Mouse (Mus musculus): ENCODE measurements around the gene Trpm4. TPM values are rescaled to one million over a fixed set of nuclear protein-coding genes. Genes with fewer than 3 reads are reported as not detected.

The Trpm4 gene
- total and polyA plus RNA-seq, 3 experiments: 9.3 to 17.6 (median 12.0) TPM

DNA sequence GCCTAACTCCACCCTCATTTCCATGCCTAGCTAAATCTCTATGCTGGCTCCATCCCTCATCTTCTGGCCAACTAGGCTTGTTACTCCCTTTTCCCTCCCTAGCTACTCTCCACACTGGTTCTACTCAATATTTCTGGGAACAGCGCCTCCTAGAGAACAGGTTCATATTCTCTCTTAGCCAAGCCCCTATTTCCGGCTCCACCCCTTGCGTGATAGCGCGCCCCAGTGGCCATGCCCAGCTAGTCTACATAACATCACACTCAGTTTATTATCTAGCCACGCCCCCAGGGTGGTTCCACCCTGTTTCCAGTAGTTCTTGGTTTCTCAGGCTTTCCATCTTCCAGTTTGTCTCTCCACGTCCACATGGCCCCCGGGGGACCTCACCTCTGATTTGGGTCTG lies 7.7 kb upstream of the Trpm4 start (continued):
- no peak for TF ChIP-seq MAX (IDR thresholded peaks at IDR 0.05; ENCODE audit: low read length)
- peak; percentile 66; the same call in 1 of the 2 replicates for TF ChIP-seq TCF12 (IDR thresholded peaks at IDR 0.05; ENCODE audit: low read depth, low read length)
- no peak for TF ChIP-seq ZNF384 (IDR thresholded peaks at IDR 0.05; ENCODE audit: low read depth, low read length)
- TF ChIP-seq MXI1 (IDR thresholded peaks at IDR 0.05; ENCODE audit: low read depth, low read length): no peak
- TF ChIP-seq MYC (IDR thresholded peaks at IDR 0.05; ENCODE audit: low read depth, low read length): no peak
- peak; percentile 50; the same call in 1 of the 2 replicates for TF ChIP-seq MEF2A (IDR thresholded peaks at IDR 0.05; ENCODE audit: borderline replicate concordance, low read depth, low read length)
- peak; percentile 45; the same call in 1 of the 2 replicates for TF ChIP-seq SIN3A (IDR thresholded peaks at IDR 0.05; ENCODE audit: low read length)
- TF ChIP-seq SMC3 (IDR thresholded peaks at IDR 0.05; ENCODE audit: low read depth, low read length): peak; percentile 69

GRCm38 (mm10) chr7:45340669-45341068 lies 7.1 kb upstream of the Trpm4 start:
- Histone ChIP-seq H3K79me2 (replicated peaks; ENCODE audit: control insufficient read depth, extremely low read depth, insufficient read depth, poor library complexity, severe bottlenecking) (no peaks in the 10 kb centered on the region), H3K9ac (ENCODE audit: insufficient read depth, low read depth) (no peak overlapping the region), H3K27me3 (replicated peaks) (peaks cover 59% of the 10 kb centered on the region), H3K4me1 (ENCODE audit: control insufficient read depth in 1 of 2, insufficient read depth in 2 of 2) (peaks cover 32 to 55% of the 10 kb centered on the region in 2 experiments), H3K4me2 (ENCODE audit: insufficient read depth, low read depth, poor library complexity, severe bottlenecking) (peak overlapping the region; percentile 86), H3K4me3 (replicated peaks in 1 of 3; ENCODE audit: low read depth in 2 of 3, low read length in 2 of 3, poor library complexity in 1 of 3) (peak overlapping the region in 1 of 3 experiments; percentile 43), H3K36me3 (replicated peaks in 1 of 2; ENCODE audit: control insufficient read depth in 1 of 2, insufficient read depth in 1 of 2, low read length in 1 of 2) (no peaks in the 10 kb centered on the region), H3K27ac (ENCODE audit: insufficient read depth, low read depth) (no peak overlapping the region), H3K9me3 (replicated peaks; ENCODE audit: low read length) (peaks cover 2% of the 10 kb centered on the region)
- dilution Hi-C loops (cut with MboI; ENCODE audit: extremely low pct_ligation_motif_present, extremely low pct_unique_long_range_greater_than_20kb, low sequenced_read_pairs): no loop called here
- DNase-seq (ENCODE audit: extremely low read depth): peak; percentile 24
- in situ Hi-C loops (cut with MboI; ENCODE audit: low pct_ligation_motif_present, low pct_unique_long_range_greater_than_20kb, low sequenced_read_pairs): no loop called here
- no peak for TF ChIP-seq ZMIZ1 (IDR thresholded peaks at IDR 0.05; ENCODE audit: low read depth, low read length)
- TF ChIP-seq POLR2AphosphoS2 (IDR thresholded peaks at IDR 0.05; ENCODE audit: low read depth, low read length): no peak
- no peak for TF ChIP-seq GABPA (IDR thresholded peaks at IDR 0.05; ENCODE audit: insufficient replicate concordance, low read depth, low read length)
- TF ChIP-seq MAZ (IDR thresholded peaks at IDR 0.05; ENCODE audit: low read depth, low read length): no peak
- TF ChIP-seq MAFK (IDR thresholded peaks at IDR 0.05; ENCODE audit: insufficient replicate concordance, low read length): no peak
- no peak for TF ChIP-seq MEF2A (IDR thresholded peaks at IDR 0.05; ENCODE audit: borderline replicate concordance, low read depth, low read length)
- TF ChIP-seq ZKSCAN1 (IDR thresholded peaks at IDR 0.05; ENCODE audit: borderline replicate concordance, low read depth, low read length): no peak
- TF ChIP-seq TCF12 (IDR thresholded peaks at IDR 0.05; ENCODE audit: low read depth, low read length): no peak
- no peak for TF ChIP-seq CTCF (conservative IDR thresholded peaks at IDR 0.05 in 1 of 2, IDR thresholded peaks at IDR 0.05 in 1 of 2; ENCODE audit: low read depth in 2 of 2, low read length in 2 of 2)
- no peak for TF ChIP-seq RCOR1 (conservative IDR thresholded peaks at IDR 0.05; ENCODE audit: low read depth, low read length)

GRCm38 (mm10) chr7:45340066-45340442 lies 6.5 kb upstream of the Trpm4 start:
- in situ Hi-C loops (cut with MboI; ENCODE audit: low pct_ligation_motif_present, low pct_unique_long_range_greater_than_20kb, low sequenced_read_pairs): no loop called here
- Histone ChIP-seq H3K9me3 (replicated peaks; ENCODE audit: low read length) (peaks cover 2% of the 10 kb centered on the region), H3K9ac (ENCODE audit: insufficient read depth, low read depth) (peak overlapping the region; percentile 1; the same call in 1 of the 2 replicates), H3K79me2 (replicated peaks; ENCODE audit: control insufficient read depth, extremely low read depth, insufficient read depth, poor library complexity, severe bottlenecking) (no peaks in the 10 kb centered on the region), H3K36me3 (replicated peaks in 1 of 2; ENCODE audit: control insufficient read depth in 1 of 2, insufficient read depth in 1 of 2, low read length in 1 of 2) (no peaks in the 10 kb centered on the region), H3K4me2 (ENCODE audit: insufficient read depth, low read depth, poor library complexity, severe bottlenecking) (peak overlapping the region; percentile 86), H3K27me3 (replicated peaks) (peaks cover 65% of the 10 kb centered on the region), H3K4me3 (replicated peaks in 1 of 3; ENCODE audit: low read depth in 2 of 3, low read length in 2 of 3, poor library complexity in 1 of 3) (peak overlapping the region; percentile 1 to 60 (median 42)), H3K4me1 (ENCODE audit: control insufficient read depth in 1 of 2, insufficient read depth in 2 of 2) (peaks cover 32 to 55% of the 10 kb centered on the region in 2 experiments), H3K27ac (ENCODE audit: insufficient read depth, low read depth) (no peak overlapping the region)
- DNase-seq (ENCODE audit: extremely low read depth): no peak
- dilution Hi-C loops (cut with MboI; ENCODE audit: extremely low pct_ligation_motif_present, extremely low pct_unique_long_range_greater_than_20kb, low sequenced_read_pairs): no loop called here
- TF ChIP-seq BHLHE40 (IDR thresholded peaks at IDR 0.05; ENCODE audit: low read depth, low read length) (no peak), E2F4 (IDR thresholded peaks at IDR 0.05; ENCODE audit: insufficient replicate concordance, low read depth, low read length) (no peak), MXI1 (IDR thresholded peaks at IDR 0.05; ENCODE audit: low read depth, low read length) (no peak), POLR2AphosphoS2 (IDR thresholded peaks at IDR 0.05; ENCODE audit: low read depth, low read length) (no peak), MYC (IDR thresholded peaks at IDR 0.05; ENCODE audit: low read depth, low read length) (no peak), RAD21 (IDR thresholded peaks at IDR 0.05; ENCODE audit: low read depth, low read length) (no peak), JUND (conservative IDR thresholded peaks at IDR 0.05; ENCODE audit: low read depth, low read length) (no peak), RCOR1 (conservative IDR thresholded peaks at IDR 0.05; ENCODE audit: low read depth, low read length) (no peak), MAZ (IDR thresholded peaks at IDR 0.05; ENCODE audit: low read depth, low read length) (no peak), SMC3 (IDR thresholded peaks at IDR 0.05; ENCODE audit: low read depth, low read length) (no peak), ZMIZ1 (IDR thresholded peaks at IDR 0.05; ENCODE audit: low read depth, low read length) (no peak), MAX (IDR thresholded peaks at IDR 0.05; ENCODE audit: low read length) (no peak)
